Mouse (Mus musculus) monocyte, adult 5-6 weeks (primary cell): ENCODE results near the gene Klf9. TPM values are rescaled to one million over a fixed set of nuclear protein-coding genes. Genes with fewer than 3 reads are reported as not detected.
"Not testable (repeated sequence)": the region's sequence is repeated elsewhere in the genome, so short reads cannot be mapped to it uniquely, and the experiment has no call there.

Experiments
- ATAC-seq: fragments of 153-309, 156-312 bp; replicated peaks from 2 replicates; pipeline ENCODE4 v1.8.0; 2017; ENCODE audit warnings: mild to moderate bottlenecking; ENCODE audit not compliant: low TSS enrichment, insufficient number of reproducible peaks, severe bottlenecking, poor library complexity, low FRiP score
- total RNA-seq: library from RNA; stranded (forward); fragments of 200-1000, 200-491, 200-594 nt; gene quantifications from 3 replicates; pipeline ENCODE4 v1.2.3, GENCODE M21; 2017

The Klf9 gene
- total RNA-seq, 1 experiment from 2014 or later, result 24.5 TPM

GRCm38 (mm10) chr19:23136202-23136850 lies 4.7 kb upstream of the Klf9 start:
- ATAC-seq, result peak; percentile 3

- ATAC-seq, result no peak
Measured at GRCm38 (mm10) chr19:23137295-23137694, 3.7 kb upstream of the Klf9 start.

GRCm38 (mm10) chr19:23139756-23140470 lies 1.1 kb upstream of the Klf9 start:
- no peak for ATAC-seq

- ATAC-seq, result no peak
Measured at GRCm38 (mm10) chr19:23141391-23142281, 610 bp downstream of the Klf9 start.

GRCm38 (mm10) chr19:23142427-23143073 lies 1.5 kb downstream of the Klf9 start:
- ATAC-seq, result no peak

- ATAC-seq, result no peak
Measured at GRCm38 (mm10) chr19:23143074-23143445, 2.0 kb downstream of the Klf9 start.

- ATAC-seq, result no peak
Measured at GRCm38 (mm10) chr19:23143541-23143940, 2.5 kb downstream of the Klf9 start.

- no peak for ATAC-seq
Measured at GRCm38 (mm10) chr19:23144031-23144430, 3.0 kb downstream of the Klf9 start.

- ATAC-seq, result no peak
Measured at GRCm38 (mm10) chr19:23145146-23145545, 4.1 kb downstream of the Klf9 start.

GRCm38 (mm10) chr19:23145575-23145974 lies 4.5 kb downstream of the Klf9 start:
- ATAC-seq, result not testable (repeated sequence)

- ATAC-seq, result no peak
Measured at GRCm38 (mm10) chr19:23146409-23146861, 5.4 kb downstream of the Klf9 start.

GRCm38 (mm10) chr19:23147026-23147966 lies 6.3 kb downstream of the Klf9 start:
- ATAC-seq, result no peak

- no peak for ATAC-seq
Measured at GRCm38 (mm10) chr19:23149465-23150410, 8.7 kb downstream of the Klf9 start.

- no peak for ATAC-seq
Measured at GRCm38 (mm10) chr19:23150556-23151265, 9.7 kb downstream of the Klf9 start.

GRCm38 (mm10) chr19:23151651-23152070 lies 10.6 kb downstream of the Klf9 start:
- peak; percentile 76 for ATAC-seq

- ATAC-seq, result no peak
Measured at GRCm38 (mm10) chr19:23152201-23152640, 11.2 kb downstream of the Klf9 start.
